Mouse (Mus musculus): ENCODE measurements around the gene Olfr822. TPM values are rescaled to one million over a fixed set of nuclear protein-coding genes. Genes with fewer than 3 reads are reported as not detected.
"Not testable (repeated sequence)": the region's sequence is repeated elsewhere in the genome, so short reads cannot be mapped to it uniquely, and the experiment has no call there.

Olfr822 gene
- not detected for total RNA-seq (2021)
- long read RNA-seq, experiment 1 = 0 reads
- long read RNA-seq, experiment 2 = 0 reads

DNA sequence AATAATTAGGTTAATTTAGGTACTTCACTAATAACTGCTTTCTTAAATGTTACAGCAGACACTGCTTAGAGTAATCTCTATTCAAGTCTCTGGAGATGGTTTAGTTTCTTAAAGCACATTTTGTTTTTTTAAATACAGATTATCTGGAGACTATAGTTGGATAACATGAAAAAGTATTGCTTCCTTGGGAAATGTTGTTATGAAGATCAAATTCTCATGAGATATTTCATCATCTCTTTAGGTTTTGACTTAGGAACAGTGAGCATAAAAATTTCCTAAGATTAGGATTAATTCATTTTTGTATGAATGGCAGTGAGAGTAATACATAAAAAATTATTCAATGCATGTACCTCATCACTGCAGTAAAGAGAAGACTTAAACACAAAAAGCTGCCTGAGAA is at the start of gene Olfr822:
TSS of gene Olfr822 (plus strand) at position 301 of the 400 bp plus-strand sequence.
- intact Hi-C loops (cut with DNase I) = no loop called here
- no peak for DNase-seq

DNA sequence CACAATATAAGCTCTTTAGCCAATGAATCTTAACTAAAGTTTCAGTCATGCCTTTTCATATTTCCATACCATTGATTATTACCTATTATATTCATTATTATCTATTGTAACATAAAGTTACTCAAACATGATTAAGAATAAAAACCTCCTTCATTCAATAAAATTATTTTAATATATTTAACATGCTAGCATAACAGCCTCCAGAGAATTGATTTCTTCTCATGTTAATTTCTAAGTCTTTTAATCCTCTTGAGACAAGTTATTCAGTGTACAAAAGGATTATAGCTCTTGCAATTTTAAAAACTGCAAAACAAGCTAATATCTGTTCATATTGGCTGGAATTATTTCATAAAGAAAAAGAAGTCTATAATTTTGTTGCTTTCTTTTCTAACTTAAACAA is 41.0 kb upstream of the Olfr822 start, which contains the start of gene Olfr821:
TSS of gene Olfr821 (plus strand) at position 301 of the 400 bp plus-strand sequence.
- DNase-seq = no peak
- intact Hi-C loops (cut with DNase I) = no loop called here

DNA sequence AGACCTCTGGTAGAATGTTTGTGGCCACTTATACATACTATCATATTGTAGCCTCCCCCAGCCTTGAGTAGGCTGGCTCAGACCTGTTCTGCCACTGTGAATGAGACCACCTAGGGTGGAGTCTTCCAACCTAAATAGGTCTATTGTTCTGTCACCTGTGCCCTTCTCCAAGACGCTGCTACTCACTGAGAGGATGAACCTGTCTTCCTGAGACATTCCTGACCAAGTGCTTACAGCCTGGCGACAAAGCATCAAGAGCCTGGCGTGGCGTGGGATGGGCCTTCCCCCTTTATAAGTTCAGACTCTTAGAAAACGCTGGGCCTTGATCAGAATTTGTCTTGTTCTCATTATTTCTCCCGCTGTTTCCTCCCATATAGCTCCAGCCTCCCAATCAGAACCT is 33.9 kb upstream of the Olfr822 start:
- DNase-seq = no peak
- intact Hi-C loops (cut with DNase I) = no loop called here

DNA sequence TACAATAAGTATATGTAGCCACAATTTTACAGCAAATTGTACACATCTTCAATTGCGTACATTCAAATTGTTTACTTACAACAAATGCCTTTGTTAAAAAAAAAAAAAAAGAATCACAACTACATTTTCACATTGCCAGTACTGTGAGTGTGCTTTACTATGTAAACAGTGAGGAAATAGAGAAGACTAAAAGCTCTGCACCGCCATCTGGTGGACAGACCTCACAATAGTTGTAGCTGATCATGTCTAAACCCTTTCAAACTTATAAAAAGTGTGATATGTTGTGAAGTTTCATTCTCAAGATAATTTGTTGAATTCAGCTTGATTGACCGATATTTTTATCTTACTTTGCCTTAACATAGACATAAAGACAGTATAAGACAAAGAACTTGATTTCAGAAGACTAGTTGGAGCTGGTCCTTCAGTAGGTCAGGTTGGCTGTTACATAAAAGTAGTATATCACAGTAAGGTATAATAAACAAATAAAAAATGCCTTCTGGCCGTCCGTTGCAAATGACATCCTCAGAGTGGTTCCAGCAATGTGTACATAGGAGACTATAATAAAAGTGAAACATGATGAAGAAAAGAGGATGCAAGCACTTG is 21.9 kb downstream of the Olfr822 start:
- no peak for DNase-seq
- intact Hi-C loops (cut with DNase I) = no loop called here

DNA sequence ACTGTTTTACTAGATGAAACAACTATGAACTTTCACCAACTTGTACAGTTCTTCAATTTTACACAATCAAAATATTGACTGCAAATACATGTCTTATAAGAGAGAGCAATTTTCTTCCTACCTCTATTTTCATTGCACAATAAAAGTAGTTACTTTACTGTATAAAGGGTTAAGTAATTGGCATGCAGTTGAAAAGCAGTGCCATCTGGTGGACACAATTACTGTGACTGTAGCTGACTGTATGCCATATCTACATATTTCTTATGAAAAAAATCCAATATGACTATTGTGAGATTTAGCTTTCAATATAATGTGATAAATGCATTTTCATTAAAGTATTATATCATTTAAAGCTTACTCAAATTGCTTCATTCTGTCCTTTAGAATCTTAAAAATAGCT is 25.1 kb downstream of the Olfr822 start:
- DNase-seq = no peak
- intact Hi-C loops (cut with DNase I) = no loop called here

DNA sequence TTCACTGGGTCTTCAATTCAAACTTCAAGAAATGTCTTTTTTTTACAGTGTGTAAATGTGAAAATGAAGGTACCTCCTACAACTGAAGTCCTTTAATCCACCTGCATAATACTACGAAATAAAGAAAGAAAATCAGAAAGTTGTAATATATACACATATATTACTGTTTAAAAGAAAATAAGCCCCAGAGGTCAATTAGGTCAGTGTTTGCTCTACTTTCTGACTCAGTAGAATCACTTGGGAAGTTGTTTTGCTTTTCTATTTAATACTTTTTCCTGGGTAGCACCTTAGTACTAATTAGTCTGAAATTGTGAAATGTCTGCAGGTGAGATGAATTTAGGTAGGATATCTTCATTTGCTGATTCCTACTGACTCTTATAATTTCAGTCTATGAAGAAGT is 44.3 kb downstream of the Olfr822 start, which contains the start of gene Olfr823:
TSS of gene Olfr823 (minus strand) at position 101 of the 400 bp plus-strand sequence.
- intact Hi-C loops (cut with DNase I); DNase-seq: not testable (repeated sequence)

DNA sequence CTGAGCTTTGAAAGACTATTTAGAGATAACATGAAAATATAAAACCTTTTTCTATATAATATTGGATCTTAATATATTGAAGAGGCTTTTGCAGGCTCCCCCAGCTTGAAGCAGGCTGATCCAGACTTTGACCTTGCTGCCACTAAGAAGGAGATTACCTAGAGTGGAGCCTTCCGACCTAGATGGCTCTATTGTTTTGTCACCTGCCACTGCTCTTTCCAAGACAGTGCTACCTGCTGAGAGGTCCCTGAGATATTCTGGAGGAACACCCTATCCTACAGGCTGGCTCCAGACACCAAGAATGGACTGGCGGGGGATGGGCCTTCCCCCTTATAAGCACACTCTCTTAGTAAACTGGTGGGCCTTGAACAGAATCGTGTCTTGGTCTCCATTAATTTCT is 45.0 kb downstream of the Olfr822 start:
- DNase-seq; intact Hi-C loops (cut with DNase I): not testable (repeated sequence)

Other genes with a start within 250 kb of the Olfr822 start
- gene Olfr812, start 225.1 kb upstream of the Olfr822 start, total RNA-seq (2021) = not detected
- not detected for gene Olfr813, start 215.8 kb upstream of the Olfr822 start, total RNA-seq (2021)
- gene Olfr814, start 191.4 kb upstream of the Olfr822 start, total RNA-seq (2021) = not detected
- gene Olfr815, start 165.3 kb upstream of the Olfr822 start, total RNA-seq (2021) = not detected
- not detected for gene Olfr816, start 155.6 kb upstream of the Olfr822 start, total RNA-seq (2021)
- not detected for gene Olfr818, start 122.1 kb upstream of the Olfr822 start, total RNA-seq (2021)
- gene Olfr819, start 103.9 kb upstream of the Olfr822 start, total RNA-seq (2021) = not detected
- not detected for gene Olfr247, start 95.1 kb upstream of the Olfr822 start, total RNA-seq (2021)
- gene Gm10310, start 86.1 kb upstream of the Olfr822 start, total RNA-seq (2021) = not detected
- not detected for gene Olfr820, start 58.6 kb upstream of the Olfr822 start, total RNA-seq (2021)
- gene Olfr821, start 40.9 kb upstream of the Olfr822 start, total RNA-seq (2021) = not detected
- gene Olfr823, start 44.2 kb downstream of the Olfr822 start, total RNA-seq (2021) = not detected
- gene Olfr824, start 58.8 kb downstream of the Olfr822 start, total RNA-seq (2021) = not detected
- not detected for gene Olfr825, start 95.6 kb downstream of the Olfr822 start, total RNA-seq (2021)
- gene Olfr826, start 113.0 kb downstream of the Olfr822 start, total RNA-seq (2021) = not detected
- gene Olfr827, start 143.2 kb downstream of the Olfr822 start, total RNA-seq (2021) = not detected
- not detected for gene Neurod4, start 209.0 kb downstream of the Olfr822 start, total RNA-seq (2021)

Data from gastrocnemius, postnatal 36 days (tissue).